14 mouse cellular contexts compared by ENCODE assay signal in the genomic region with DNA sequence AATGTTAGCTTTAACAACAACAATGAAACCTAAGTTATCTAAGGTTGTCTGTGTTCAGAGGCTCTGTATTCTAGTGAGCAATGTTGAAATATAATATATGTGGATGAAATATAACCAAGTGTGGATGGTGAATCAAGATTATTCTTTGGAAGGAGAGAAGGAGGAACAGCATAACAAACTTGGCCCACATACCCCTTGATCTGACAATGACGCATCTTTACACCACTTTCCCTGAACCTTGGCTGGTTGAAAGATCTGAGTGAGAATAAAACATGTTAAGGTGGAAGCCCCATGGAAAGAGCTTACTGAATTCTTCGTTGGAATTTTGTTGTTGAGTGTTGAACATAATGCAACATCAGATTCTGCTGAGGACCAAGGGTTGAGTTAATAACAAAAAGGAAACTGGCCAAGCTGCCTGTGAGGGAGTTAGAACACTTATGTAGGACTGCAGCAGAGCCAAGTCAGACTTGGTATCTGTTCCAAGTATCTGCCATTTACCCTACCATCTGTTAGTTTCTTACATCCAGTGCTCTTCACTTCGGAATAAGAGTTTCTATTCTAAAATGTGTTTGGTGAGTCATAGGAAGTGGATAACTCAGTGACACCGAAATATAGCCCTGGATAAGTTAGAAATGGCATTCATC.
A peak's percentile ranks its signal among the peaks of the same experiment; 100 is the strongest.
DNase-seq lines count a peak whose midpoint lies in the region; ATAC-seq and TF ChIP-seq lines count a peak whose summit lies in the region.
"Had no signal": no experiment of that assay in that cellular context is flagged by ENCODE, and none has a peak within 500 bp of the region (broad histone marks: within the 10 kb centered on the region; RNA-seq: fewer than 3 reads in every experiment).

No protein-coding gene starts in this region.

- H3K27ac ChIP-seq in forebrain, embryonic 13.5 days, result no peak overlapping the region
- H3K27ac ChIP-seq in forebrain, embryonic 12.5 days, result no peak overlapping the region
- no peak overlapping the region for H3K27ac ChIP-seq in forebrain, postnatal 0 days (ENCODE audit: low read depth, low read length)
- H3K27ac ChIP-seq in hindbrain, embryonic 11.5 days (ENCODE audit: low read depth, low read length), result no peak overlapping the region
- H3K27ac ChIP-seq: hindbrain, embryonic 15.5 days; liver, embryonic 12.5 days had no signal

- ATAC-seq in forebrain, embryonic 13.5 days, result peak; percentile 70; the same call in 1 of the 2 replicates
- no peak for ATAC-seq in forebrain, embryonic 12.5 days (ENCODE audit: low FRiP score)
- peak; percentile 94 for ATAC-seq in forebrain, postnatal 0 days
- no peak for ATAC-seq in hindbrain, embryonic 11.5 days (ENCODE audit: low FRiP score)
- ATAC-seq: activated CD4-positive, CD25-positive, alpha-beta regulatory T cell, adult 4 months; liver, embryonic 12.5 days had no signal

- H3K4me1 ChIP-seq in forebrain, embryonic 13.5 days, result no peaks in the 10 kb centered on the region
- no peaks in the 10 kb centered on the region for H3K4me1 ChIP-seq in forebrain, embryonic 12.5 days
- no peaks in the 10 kb centered on the region for H3K4me1 ChIP-seq in forebrain, postnatal 0 days (ENCODE audit: insufficient read depth)
- H3K4me1 ChIP-seq in hindbrain, embryonic 11.5 days (replicated peaks; ENCODE audit: control insufficient read depth, insufficient read depth, low read length), result no peaks in the 10 kb centered on the region
- H3K4me1 ChIP-seq: hindbrain, embryonic 15.5 days; liver, embryonic 12.5 days had no signal

- H3K27me3 ChIP-seq in forebrain, embryonic 13.5 days, result no peaks in the 10 kb centered on the region
- no peaks in the 10 kb centered on the region for H3K27me3 ChIP-seq in forebrain, embryonic 12.5 days
- no peaks in the 10 kb centered on the region for H3K27me3 ChIP-seq in forebrain, postnatal 0 days (ENCODE audit: insufficient read depth, low read length)
- H3K27me3 ChIP-seq in hindbrain, embryonic 11.5 days (ENCODE audit: control insufficient read depth, insufficient read depth, low read length), result no peaks in the 10 kb centered on the region
- H3K27me3 ChIP-seq: hindbrain, embryonic 15.5 days; liver, embryonic 12.5 days had no signal

- peak; percentile 92 for DNase-seq in brain, adult 2 months (ENCODE audit: low read depth, low spot score)
- peak; percentile 70 for DNase-seq in forebrain, postnatal 0 days
- DNase-seq in left cerebral cortex, postnatal 14 days (ENCODE audit: low spot score in 2 of 2), result peak; percentile 36 to 68
- DNase-seq in gastrocnemius, postnatal 36 days, result no peak
- DNase-seq in kidney, adult 8-10 months, result no peak
- no peak for DNase-seq in hindbrain, embryonic 11.5 days (ENCODE audit: low spot score)
- DNase-seq: kidney, adult 9 months; lung, postnatal 10 days had no signal

- WGBS in forebrain, embryonic 13.5 days, result 80% methylated on average over 4 of the region's 4 CpGs
- WGBS in forebrain, embryonic 12.5 days, result 82% methylated on average over 4 of the region's 4 CpGs
- WGBS in forebrain, postnatal 0 days, result 55% methylated on average over 4 of the region's 4 CpGs
- WGBS in hindbrain, embryonic 11.5 days, result 91% methylated on average over 4 of the region's 4 CpGs

- TF ChIP-seq CTCF in forebrain, postnatal 0 days (IDR thresholded peaks at IDR 0.05; ENCODE audit: low read depth), result no peak

- H3K4me2 ChIP-seq in forebrain, embryonic 13.5 days, result no peak overlapping the region
- H3K4me2 ChIP-seq in forebrain, embryonic 12.5 days, result no peak overlapping the region
- no peak overlapping the region for H3K4me2 ChIP-seq in forebrain, postnatal 0 days (ENCODE audit: low read depth)
- no peak overlapping the region for H3K4me2 ChIP-seq in hindbrain, embryonic 11.5 days (replicated peaks; ENCODE audit: low read depth, low read length)
- H3K4me2 ChIP-seq: hindbrain, embryonic 15.5 days; liver, embryonic 12.5 days; midbrain, embryonic 11.5 days had no signal

- no peaks in the 10 kb centered on the region for H3K36me3 ChIP-seq in forebrain, embryonic 13.5 days (ENCODE audit: poor library complexity, severe bottlenecking)
- no peaks in the 10 kb centered on the region for H3K36me3 ChIP-seq in forebrain, embryonic 12.5 days (replicated peaks)
- no peaks in the 10 kb centered on the region for H3K36me3 ChIP-seq in forebrain, postnatal 0 days (ENCODE audit: insufficient read depth)
- no peaks in the 10 kb centered on the region for H3K36me3 ChIP-seq in hindbrain, embryonic 11.5 days (ENCODE audit: control insufficient read depth, insufficient read depth, low read length)
- H3K36me3 ChIP-seq: hindbrain, embryonic 15.5 days; liver, embryonic 12.5 days had no signal

- no peak overlapping the region for H3K4me3 ChIP-seq in forebrain, embryonic 13.5 days
- H3K4me3 ChIP-seq in forebrain, embryonic 12.5 days (replicated peaks), result no peak overlapping the region
- H3K4me3 ChIP-seq in forebrain, postnatal 0 days (ENCODE audit: low read depth, low read length), result no peak overlapping the region
- H3K4me3 ChIP-seq in hindbrain, embryonic 11.5 days (ENCODE audit: low read depth, low read length), result no peak overlapping the region
- H3K4me3 ChIP-seq: hindbrain, embryonic 15.5 days; liver, embryonic 12.5 days had no signal

- H3K9me3 ChIP-seq in forebrain, embryonic 13.5 days (replicated peaks), result no peaks in the 10 kb centered on the region
- H3K9me3 ChIP-seq in forebrain, embryonic 12.5 days, result no peaks in the 10 kb centered on the region
- no peaks in the 10 kb centered on the region for H3K9me3 ChIP-seq in forebrain, postnatal 0 days (ENCODE audit: low read length)
- no peaks in the 10 kb centered on the region for H3K9me3 ChIP-seq in hindbrain, embryonic 11.5 days (ENCODE audit: control insufficient read depth, low read length)
- H3K9me3 ChIP-seq: hindbrain, embryonic 15.5 days; liver, embryonic 12.5 days had no signal

- intact Hi-C loops in left cerebral cortex, postnatal 14 days (cut with DNase I), result loop anchor here (5.0 kb wide), 1 partner anchor 112 kb away; no protein-coding TSS in a partner anchor
- intact Hi-C loops in gastrocnemius, postnatal 36 days (cut with DNase I), result loop anchor here (2.0 kb wide), 1 partner anchor 17 kb away; no protein-coding TSS in a partner anchor

- no peak overlapping the region for H3K9ac ChIP-seq in forebrain, embryonic 13.5 days
- H3K9ac ChIP-seq in forebrain, embryonic 12.5 days, result no peak overlapping the region
- no peak overlapping the region for H3K9ac ChIP-seq in forebrain, postnatal 0 days
- H3K9ac ChIP-seq in hindbrain, embryonic 11.5 days (ENCODE audit: low read depth, low read length), result no peak overlapping the region
- H3K9ac ChIP-seq: hindbrain, embryonic 15.5 days; liver, embryonic 12.5 days had no signal

Comparison
In these comparisons a context has a peak if more than half of its experiments do, and no peak if none do; other contexts are left out.
1. ATAC-seq: peak in forebrain, embryonic 13.5 days (single experiment) and forebrain, postnatal 0 days (single experiment); none in forebrain, embryonic 12.5 days (single experiment) and hindbrain, embryonic 11.5 days (single experiment).
2. DNase-seq: peak in brain, adult 2 months (single experiment), forebrain, postnatal 0 days (single experiment) and left cerebral cortex, postnatal 14 days (2 of 2); none in gastrocnemius, postnatal 36 days (0 of 2), kidney, adult 8-10 months (0 of 2) and hindbrain, embryonic 11.5 days (single experiment).